Mouse (Mus musculus) E14TG2a.4 (cell line): ENCODE results near the gene Slc24a3.

ENCODE experiments used
- H3K27me3 ChIP-seq: 2 replicates; pipeline ENCODE4 v1.6.1; 2014; ENCODE audit warnings: low read length, control low read depth; ENCODE audit not compliant: insufficient read depth
- H3K36me3 ChIP-seq: 2 replicates; pipeline ENCODE4 v1.6.1; 2014; ENCODE audit warnings: low read length, control low read depth; ENCODE audit not compliant: insufficient read depth
- H3K4me1 ChIP-seq: replicated peaks from 2 replicates; pipeline ENCODE4 v1.6.1; 2014; ENCODE audit warnings: low read depth, low read length, control low read depth
- H3K4me3 ChIP-seq: replicated peaks from 2 replicates; pipeline ENCODE4 v1.5.1; 2014; ENCODE audit warnings: mild to moderate bottlenecking, low read length
- H3K9me3 ChIP-seq: 2 replicates; pipeline ENCODE4 v1.6.1; 2014; ENCODE audit warnings: low read length, control low read depth
- CTCF ChIP-seq: conservative IDR thresholded peaks from 2 replicates; pipeline ENCODE4 v1.5.1; 2014; ENCODE audit warnings: low read length
- NANOG ChIP-seq: IDR thresholded peaks from 2 replicates; pipeline ENCODE4 v1.6.1; 2014; ENCODE audit warnings: borderline replicate concordance, low read length, mixed read lengths
- POU5F1 ChIP-seq: IDR thresholded peaks from 2 replicates; pipeline ENCODE4 v1.6.1; 2014; ENCODE audit warnings: low read length, borderline replicate concordance

The Slc24a3 gene

GRCm38 (mm10) chr2:145438336-145438735 lies 270.8 kb downstream of the Slc24a3 start:
- peaks cover 24% of the 10 kb centered on the region for H3K4me1 ChIP-seq
- TF ChIP-seq POU5F1, result no peak
- peak; percentile 42; the same call in 1 of the 2 replicates for TF ChIP-seq NANOG
- no peaks in the 10 kb centered on the region for H3K36me3 ChIP-seq
- H3K4me3 ChIP-seq, result no peak overlapping the region
- H3K27me3 ChIP-seq, result no peaks in the 10 kb centered on the region
- no peaks in the 10 kb centered on the region; the same call in 1 of the 2 replicates for H3K9me3 ChIP-seq

DNA sequence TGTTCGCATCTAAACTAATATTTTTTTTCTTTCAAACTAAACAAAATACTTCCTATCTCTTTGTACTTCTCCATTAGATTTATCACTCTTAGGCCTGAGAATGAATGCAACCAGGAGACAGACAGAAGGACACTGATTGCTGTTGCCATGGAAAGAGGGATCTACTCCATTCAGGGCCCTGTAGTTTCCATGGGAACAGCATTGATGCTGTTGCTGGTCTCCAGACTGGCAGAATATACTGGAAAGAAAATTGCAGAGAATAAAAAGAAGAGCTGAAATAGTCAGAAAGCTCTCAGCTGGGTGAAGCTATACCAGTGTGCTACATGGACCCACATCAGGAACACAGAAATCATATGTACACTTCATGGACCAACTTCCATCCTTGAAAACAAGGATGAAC lies 272.2 kb downstream of the Slc24a3 start:
- no peaks in the 10 kb centered on the region; the same call in 1 of the 2 replicates for H3K9me3 ChIP-seq
- no peak overlapping the region for H3K4me3 ChIP-seq
- TF ChIP-seq CTCF (no peak), POU5F1 (no peak), NANOG (no peak)
- H3K4me1 ChIP-seq, result peaks cover 24% of the 10 kb centered on the region
- H3K36me3 ChIP-seq, result no peaks in the 10 kb centered on the region
- H3K27me3 ChIP-seq, result no peaks in the 10 kb centered on the region

DNA sequence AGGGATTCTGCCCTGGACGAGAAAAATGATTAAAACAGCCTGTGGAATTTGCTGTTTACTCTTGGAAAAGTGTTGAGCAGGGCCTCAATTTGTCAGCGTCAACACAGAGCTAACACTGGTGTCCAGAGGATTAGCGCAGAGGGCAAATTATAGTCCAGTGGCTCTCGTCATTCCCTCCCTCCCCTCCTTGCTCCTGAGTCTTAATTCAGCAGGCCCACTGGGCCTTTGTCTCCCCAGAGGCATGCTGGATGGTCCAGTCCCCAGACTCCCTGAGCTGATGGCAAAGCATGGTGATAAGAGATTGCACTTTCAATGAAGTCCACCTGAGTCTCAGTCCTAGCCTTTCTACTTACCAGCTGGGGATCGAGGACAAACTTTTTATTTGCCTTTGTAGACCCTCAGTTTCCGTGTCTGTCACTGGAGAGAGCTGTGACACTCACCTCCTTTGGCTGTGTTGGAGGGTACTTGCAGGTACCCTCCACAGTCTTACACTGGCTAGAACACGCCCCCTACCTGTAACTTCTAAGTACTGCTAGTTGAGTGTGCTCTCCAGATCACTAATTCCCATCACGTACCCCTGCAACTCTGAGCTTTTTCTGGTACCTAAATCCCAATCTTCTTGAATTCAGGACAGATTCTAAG lies 289.7 kb downstream of the Slc24a3 start:
- H3K4me1 ChIP-seq, result peaks cover 11% of the 10 kb centered on the region; the same call in 1 of the 2 replicates
- no peaks in the 10 kb centered on the region for H3K9me3 ChIP-seq
- H3K4me3 ChIP-seq, result no peak overlapping the region
- H3K36me3 ChIP-seq, result no peaks in the 10 kb centered on the region
- no peak for TF ChIP-seq NANOG
- peak; percentile 27 for TF ChIP-seq CTCF
- no peaks in the 10 kb centered on the region for H3K27me3 ChIP-seq

DNA sequence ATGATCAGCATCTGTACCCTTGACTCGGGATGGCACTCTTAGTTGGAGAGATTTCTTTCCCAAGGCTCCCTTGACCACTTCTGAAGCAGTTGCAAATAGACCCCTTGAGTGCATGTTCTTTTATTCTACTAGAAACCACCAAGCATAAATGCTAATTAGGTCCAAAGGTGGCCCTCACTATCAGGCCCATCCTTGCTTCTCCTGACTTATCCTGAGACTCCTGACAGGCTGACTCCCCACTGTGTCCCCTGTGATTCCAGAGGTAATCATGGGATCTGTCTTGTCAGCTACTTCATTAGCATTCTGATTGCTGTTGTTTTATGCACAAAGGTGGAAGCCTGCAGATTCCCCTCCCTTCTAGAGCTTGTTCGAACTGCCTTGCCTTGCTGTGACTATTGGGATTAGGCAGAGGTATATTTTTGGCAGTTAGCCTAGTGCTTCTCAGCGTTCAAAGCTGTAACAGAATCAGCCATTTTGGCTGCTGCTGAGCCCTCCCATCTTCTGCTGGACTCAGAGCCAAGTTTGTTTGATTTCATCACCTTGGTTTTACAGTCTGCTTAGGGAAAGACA lies 293.4 kb downstream of the Slc24a3 start:
- Histone ChIP-seq H3K4me1 (peaks cover 11% of the 10 kb centered on the region; the same call in 1 of the 2 replicates), H3K27me3 (no peaks in the 10 kb centered on the region), H3K4me3 (no peak overlapping the region), H3K36me3 (no peaks in the 10 kb centered on the region), H3K9me3 (no peaks in the 10 kb centered on the region; the same call in 1 of the 2 replicates)
- no peak for TF ChIP-seq CTCF
- no peak for TF ChIP-seq POU5F1
- TF ChIP-seq NANOG, result peak; percentile 80; the same call in 1 of the 2 replicates

- Histone ChIP-seq H3K36me3 (no peaks in the 10 kb centered on the region), H3K4me1 (peaks cover 11% of the 10 kb centered on the region; the same call in 1 of the 2 replicates), H3K4me3 (no peak overlapping the region), H3K9me3 (no peaks in the 10 kb centered on the region; the same call in 1 of the 2 replicates), H3K27me3 (no peaks in the 10 kb centered on the region)
- TF ChIP-seq POU5F1, result no peak
- TF ChIP-seq CTCF, result no peak
- no peak for TF ChIP-seq NANOG
Measured at GRCm38 (mm10) chr2:145462253-145462652, 294.7 kb downstream of the Slc24a3 start.

GRCm38 (mm10) chr2:145468701-145469325 lies 301.3 kb downstream of the Slc24a3 start:
- TF ChIP-seq NANOG (no peak), CTCF (no peak), POU5F1 (no peak)
- Histone ChIP-seq H3K9me3 (no peaks in the 10 kb centered on the region; the same call in 1 of the 2 replicates), H3K36me3 (no peaks in the 10 kb centered on the region), H3K4me1 (no peaks in the 10 kb centered on the region), H3K27me3 (no peaks in the 10 kb centered on the region), H3K4me3 (no peak overlapping the region)

GRCm38 (mm10) chr2:145477484-145477883 lies 309.9 kb downstream of the Slc24a3 start:
- H3K27me3 ChIP-seq, result peaks cover 3% of the 10 kb centered on the region; the same call in 1 of the 2 replicates
- H3K4me1 ChIP-seq, result no peaks in the 10 kb centered on the region
- no peak for TF ChIP-seq CTCF
- H3K9me3 ChIP-seq, result no peaks in the 10 kb centered on the region
- H3K4me3 ChIP-seq, result no peak overlapping the region
- H3K36me3 ChIP-seq, result no peaks in the 10 kb centered on the region

- H3K27me3 ChIP-seq, result peaks cover 3% of the 10 kb centered on the region; the same call in 1 of the 2 replicates
- TF ChIP-seq NANOG (no peak), POU5F1 (no peak), CTCF (no peak)
Measured at GRCm38 (mm10) chr2:145479676-145480075, 312.1 kb downstream of the Slc24a3 start.

DNA sequence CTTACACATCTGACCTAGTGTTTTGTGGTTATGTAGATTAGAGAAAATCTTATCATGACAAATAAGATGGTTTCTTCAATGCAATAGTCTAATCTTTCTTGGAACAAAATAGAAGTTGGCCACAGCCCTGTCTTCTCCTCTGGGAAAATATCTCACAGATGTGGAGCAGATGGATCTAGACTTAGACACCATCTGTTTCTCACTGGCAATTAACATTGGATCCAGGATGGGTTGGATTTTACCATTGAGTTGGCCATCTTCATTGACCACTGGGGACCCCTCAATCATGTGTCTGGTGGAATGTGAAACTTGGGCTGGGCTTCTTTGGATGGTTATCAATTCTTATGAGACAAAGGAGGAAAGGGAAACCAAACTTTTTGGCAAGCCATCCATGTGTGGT lies 332.7 kb downstream of the Slc24a3 start:
- H3K4me3 ChIP-seq, result no peak overlapping the region
- no peaks in the 10 kb centered on the region for H3K36me3 ChIP-seq
- no peaks in the 10 kb centered on the region for H3K9me3 ChIP-seq
- H3K4me1 ChIP-seq, result no peaks in the 10 kb centered on the region
- no peaks in the 10 kb centered on the region for H3K27me3 ChIP-seq
- TF ChIP-seq NANOG (no peak), POU5F1 (no peak), CTCF (no peak)

More at GRCm38 (mm10) chr2:145479676-145480075, 312.1 kb downstream of the Slc24a3 start:
- Histone ChIP-seq H3K4me3 (no peak overlapping the region), H3K36me3 (no peaks in the 10 kb centered on the region), H3K4me1 (no peaks in the 10 kb centered on the region), H3K9me3 (no peaks in the 10 kb centered on the region)
